ENCODE assay signal across 10 mouse cellular contexts in the genomic region with DNA sequence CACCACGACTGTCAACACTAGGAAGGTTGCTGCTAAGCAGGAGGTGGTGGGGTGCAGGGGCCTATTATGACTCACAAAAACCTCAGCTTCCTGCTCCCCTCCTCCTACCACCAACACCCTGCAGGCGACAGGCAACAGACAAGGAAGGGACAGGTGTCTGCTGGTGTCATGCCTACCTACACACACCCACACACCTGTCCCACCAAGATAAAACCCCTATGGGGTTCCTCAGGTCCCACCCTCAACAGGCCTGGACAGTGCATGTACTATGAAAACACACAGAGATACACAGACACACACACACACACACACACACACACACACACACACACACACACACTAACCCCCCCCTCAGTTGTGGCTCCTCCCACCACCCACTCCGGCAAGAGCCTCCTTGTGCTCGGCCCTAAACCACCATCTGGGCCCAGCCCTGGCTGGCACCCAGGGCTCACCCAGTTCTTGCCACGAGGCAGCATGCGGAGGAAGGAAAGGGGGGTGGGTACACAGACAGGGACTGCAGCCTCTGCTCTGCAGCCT. TPM values are rescaled to one million over a fixed set of nuclear protein-coding genes. Genes with fewer than 3 reads are reported as not detected.
DNase-seq lines count a peak whose midpoint lies in the region; ATAC-seq lines count a peak whose summit lies in the region.
"Had no signal": no experiment of that assay in that cellular context is flagged by ENCODE, and none has a peak within 500 bp of the region (broad histone marks: within the 10 kb centered on the region; RNA-seq: fewer than 3 reads in every experiment).

No protein-coding gene starts in this region.

- H3K27ac ChIP-seq in liver, embryonic 11.5 days (ENCODE audit: low read depth, low read length) = no peak overlapping the region
- H3K27ac ChIP-seq: lung, embryonic 15.5 days had no signal

- H3K9ac ChIP-seq in liver, embryonic 11.5 days (ENCODE audit: low read depth, low read length) = no peak overlapping the region
- H3K9ac ChIP-seq: lung, embryonic 15.5 days had no signal

- 48% methylated on average over 6 of the region's 6 CpGs for WGBS in liver, embryonic 11.5 days

- H3K36me3 ChIP-seq in liver, embryonic 11.5 days (ENCODE audit: control insufficient read depth, insufficient read depth, low read length) = peaks cover 16% of the 10 kb centered on the region

- H3K4me1 ChIP-seq in liver, embryonic 11.5 days (replicated peaks; ENCODE audit: control insufficient read depth, insufficient read depth, low read length) = peaks cover 34% of the 10 kb centered on the region

- 0 out of 2 replicates have a peak, but pooled peaks have one; percentile 12 for ATAC-seq in liver, embryonic 11.5 days (replicated peaks; ENCODE audit: low FRiP score)
- ATAC-seq in activated CD4-positive, CD25-positive, alpha-beta regulatory T cell, adult 4 months = peak; percentile 92
- ATAC-seq in erythroblast, adult 5-6 weeks (replicated peaks; ENCODE audit: low FRiP score, poor library complexity, severe bottlenecking) = no peak

- H3K4me2 ChIP-seq in liver, embryonic 11.5 days = no peak overlapping the region; the same call in 1 of the 2 replicates
- H3K4me2 ChIP-seq: lung, embryonic 15.5 days had no signal

- no peaks in the 10 kb centered on the region for H3K9me3 ChIP-seq in liver, embryonic 11.5 days (ENCODE audit: control insufficient read depth, low read length)
- H3K9me3 ChIP-seq: lung, embryonic 15.5 days had no signal

- no peak overlapping the region for H3K4me3 ChIP-seq in liver, embryonic 11.5 days (ENCODE audit: low read depth, low read length)
- H3K4me3 ChIP-seq: lung, embryonic 15.5 days had no signal

- no peaks in the 10 kb centered on the region for H3K27me3 ChIP-seq in liver, embryonic 11.5 days (replicated peaks; ENCODE audit: control insufficient read depth, insufficient read depth, low read length)
- H3K27me3 ChIP-seq: lung, embryonic 15.5 days had no signal

- DNase-seq in liver, embryonic 11.5 days (ENCODE audit: low spot score) = no peak
- no peak for DNase-seq in liver
- peak; percentile 74 to 76 for DNase-seq in layer of hippocampus, adult 8-10 months (ENCODE audit: low spot score in 2 of 2)
- peak; percentile 82 to 85 for DNase-seq in natural killer cell, adult 2 months (ENCODE audit: low spot score in 2 of 2)
- DNase-seq in gastrocnemius, postnatal 25 days = no peak
- DNase-seq in embryo, embryonic 9.5 days (ENCODE audit: extremely low spot score) = no peak

RNA-seq across cellular contexts. Expression of gene Sbf1, which starts 5.1 kb away (rescaled TPM):
- polyA plus RNA-seq in liver, embryonic 11.5 days (2014; fragmentation: Nextera tagmentation; extraction: Ambion mirVana) = 51.4 and 52.2 TPM in 2 replicates
- polyA plus RNA-seq in activated CD4-positive, CD25-positive, alpha-beta regulatory T cell, adult 4 months (2017; shearing (Covaris generic)) = 100 to 1,000 TPM in 1 of 2 experiments, 10 to 100 TPM in 1; 80.4 to 102 TPM
- 100 to 1,000 TPM; 317 to 349 (median 325) TPM for total RNA-seq in layer of hippocampus, adult 8-10 months (2022)
- 38.9 and 39.6 TPM in 2 replicates for total RNA-seq in erythroblast, adult 5-6 weeks (2015; ENCODE audit: low replicate concordance)
- 11.2 and 22.4 TPM in 2 replicates for total RNA-seq in erythroblast, adult 5-6 weeks (2017; ENCODE audit: low replicate concordance)
- total RNA-seq in gastrocnemius, postnatal 25 days (2021) = 10 to 100 TPM; 48.1 to 61.0 TPM

RNA-seq across cellular contexts. Expression of gene Adm2, which starts 12.5 kb away (rescaled TPM):
- polyA plus RNA-seq in liver, embryonic 11.5 days (2014; fragmentation: Nextera tagmentation; extraction: Ambion mirVana) = 6.6 and 7.0 TPM in 2 replicates
- polyA plus RNA-seq in activated CD4-positive, CD25-positive, alpha-beta regulatory T cell, adult 4 months (2017; shearing (Covaris generic)) = not detected
- not detected for total RNA-seq in layer of hippocampus, adult 8-10 months (2022)
- total RNA-seq in erythroblast, adult 5-6 weeks (2015; ENCODE audit: low replicate concordance) = not detected in 2 replicates
- total RNA-seq in erythroblast, adult 5-6 weeks (2017; ENCODE audit: low replicate concordance) = not detected in 2 replicates
- not detected for total RNA-seq in gastrocnemius, postnatal 25 days (2021)
- polyA plus RNA-seq: embryonic facial prominence, embryonic 11.5 days had no signal

RNA-seq across cellular contexts. Expression of gene Miox, which starts 24.2 kb away (rescaled TPM):
- polyA plus RNA-seq in liver, embryonic 11.5 days (2014; fragmentation: Nextera tagmentation; extraction: Ambion mirVana) = 2.0 and 2.7 TPM in 2 replicates
- polyA plus RNA-seq in activated CD4-positive, CD25-positive, alpha-beta regulatory T cell, adult 4 months (2017; shearing (Covaris generic)) = not detected
- not detected for total RNA-seq in layer of hippocampus, adult 8-10 months (2022)
- total RNA-seq in erythroblast, adult 5-6 weeks (2015; ENCODE audit: low replicate concordance) = not detected in 2 replicates
- not detected in 2 replicates for total RNA-seq in erythroblast, adult 5-6 weeks (2017; ENCODE audit: low replicate concordance)
- total RNA-seq in gastrocnemius, postnatal 25 days (2021) = not detected
- polyA plus RNA-seq: embryonic facial prominence, embryonic 11.5 days; lung, embryonic 15.5 days had no signal

RNA-seq across cellular contexts. Expression of gene Lmf2, which starts 45.4 kb away (rescaled TPM):
- 44.1 and 46.0 TPM in 2 replicates for polyA plus RNA-seq in liver, embryonic 11.5 days (2014; fragmentation: Nextera tagmentation; extraction: Ambion mirVana)
- polyA plus RNA-seq in activated CD4-positive, CD25-positive, alpha-beta regulatory T cell, adult 4 months (2017; shearing (Covaris generic)) = 10 to 100 TPM; 20.8 to 38.6 TPM
- total RNA-seq in layer of hippocampus, adult 8-10 months (2022) = 10 to 100 TPM; 17.7 to 25.3 (median 21.2) TPM
- total RNA-seq in erythroblast, adult 5-6 weeks (2015; ENCODE audit: low replicate concordance) = 18.6 and 21.3 TPM in 2 replicates
- 8.3 and 9.1 TPM in 2 replicates for total RNA-seq in erythroblast, adult 5-6 weeks (2017; ENCODE audit: low replicate concordance)
- 10 to 100 TPM in 1 of 2 experiments, 1 to 10 TPM in 1; 9.9 to 13.6 TPM for total RNA-seq in gastrocnemius, postnatal 25 days (2021)

RNA-seq across cellular contexts. Expression of gene Ncaph2, which starts 45.5 kb away (rescaled TPM):
- 163 TPM in 2 replicates for polyA plus RNA-seq in liver, embryonic 11.5 days (2014; fragmentation: Nextera tagmentation; extraction: Ambion mirVana)
- 100 to 1,000 TPM; 141 to 171 TPM for polyA plus RNA-seq in activated CD4-positive, CD25-positive, alpha-beta regulatory T cell, adult 4 months (2017; shearing (Covaris generic))
- 100 to 1,000 TPM in 2 of 4 experiments, 10 to 100 TPM in 2; 92.2 to 107 (median 97.7) TPM for total RNA-seq in layer of hippocampus, adult 8-10 months (2022)
- total RNA-seq in erythroblast, adult 5-6 weeks (2015; ENCODE audit: low replicate concordance) = 30.6 and 48.1 TPM in 2 replicates
- 60.7 and 118 TPM in 2 replicates for total RNA-seq in erythroblast, adult 5-6 weeks (2017; ENCODE audit: low replicate concordance)
- total RNA-seq in gastrocnemius, postnatal 25 days (2021) = 10 to 100 TPM; 35.1 to 37.0 TPM

Comparison
In these comparisons a context has a peak if more than half of its experiments do, and no peak if none do; other contexts are left out.
1. DNase-seq: peak in layer of hippocampus, adult 8-10 months (2 of 2) and natural killer cell, adult 2 months (2 of 2); none in liver, embryonic 11.5 days (single experiment), liver (single experiment), gastrocnemius, postnatal 25 days (single experiment) and embryo, embryonic 9.5 days (single experiment).
2. RNA of gene Sbf1, which starts 5.1 kb away (total RNA-seq): 317 to 349 TPM in layer of hippocampus, adult 8-10 months; 48.1 to 61.0 TPM in gastrocnemius, postnatal 25 days and 11.2 to 39.6 TPM in erythroblast, adult 5-6 weeks; every median in the first group is over 4 times any median in the second.